Mouse (Mus musculus) duodenum, adult 2 months (tissue): Measurements from ENCODE around the gene Acin1. TPM values are rescaled to one million over a fixed set of nuclear protein-coding genes. Genes with fewer than 3 reads are reported as not detected.

ENCODE experiments used
- polyA plus RNA-seq: library from polyadenylated mRNA; depleted of rRNA; stranded (reverse); fragments of >200 nt; gene quantifications from 2 replicates; pipeline ENCODE4 v1.2.3, GENCODE M21; 2012; ENCODE audit warnings: low replicate concordance; rRNA removed

Acin1 gene
- 48.2 and 68.8 TPM in 2 replicates for polyA plus RNA-seq

GRCm38 (mm10) chr14:54686522-54687143 lies at the start of gene Acin1:
Acin1 (minus strand) TSS chr14:54686931.

GRCm38 (mm10) chr14:54712074-54712473 lies 25.3 kb upstream of the Acin1 start, which contains the start of gene Cebpe:
Cebpe (minus strand) TSS chr14:54712174.

GRCm38 (mm10) chr14:54698733-54699132 lies 12.0 kb upstream of the Acin1 start, which contains the start of gene Gm29776:
Gm29776 (minus strand) TSS chr14:54698833.

GRCm38 (mm10) chr14:54686063-54686521 lies 639 bp downstream of the Acin1 start, which contains the start of gene 1700123O20Rik:
1700123O20Rik (plus strand) TSS chr14:54686216.

GRCm38 (mm10) chr14:54641305-54641969 lies 45.3 kb downstream of the Acin1 start, which contains the start of gene Cdh24:
Cdh24 (minus strand) TSS chr14:54641364.

GRCm38 (mm10) chr14:54640946-54641304 lies 45.8 kb downstream of the Acin1 start, which contains the start of gene Gm17606:
Gm17606 (plus strand) TSS chr14:54640952.

GRCm38 (mm10) chr14:54621133-54621532 lies 65.6 kb downstream of the Acin1 start, which contains the start of gene Psmb11:
Psmb11 (plus strand) TSS chr14:54621433.

GRCm38 (mm10) chr14:54617897-54618365 lies 68.8 kb downstream of the Acin1 start, which contains the start of gene Psmb5:
Psmb5 (minus strand) TSS chr14:54618022.

GRCm38 (mm10) chr14:54605752-54606321 lies 80.9 kb downstream of the Acin1 start, which contains the start of gene 4931414P19Rik:
4931414P19Rik (minus strand) TSS chr14:54605993.

Other genes with a start within 250 kb of the Acin1 start
- gene Lrp10, start 222.8 kb downstream of the Acin1 start, polyA plus RNA-seq = 234 and 458 TPM in 2 replicates
- gene Rem2, start 210.8 kb downstream of the Acin1 start, polyA plus RNA-seq = 0.16 and 0.18 TPM in 2 replicates
- gene Prmt5, start 169.4 kb downstream of the Acin1 start, polyA plus RNA-seq = 8.3 and 21.4 TPM in 2 replicates
- 8.0 and 8.5 TPM in 2 replicates for gene Haus4, start 132.3 kb downstream of the Acin1 start, polyA plus RNA-seq
- gene Ajuba, start 109.4 kb downstream of the Acin1 start, polyA plus RNA-seq = 2.8 and 3.3 TPM in 2 replicates
- 4.0 and 6.6 TPM in 2 replicates for gene 4931414P19Rik, start 80.9 kb downstream of the Acin1 start, polyA plus RNA-seq
- 131 and 140 TPM in 2 replicates for gene Psmb5, start 68.9 kb downstream of the Acin1 start, polyA plus RNA-seq
- gene Psmb11, start 65.5 kb downstream of the Acin1 start, polyA plus RNA-seq = 0.02 TPM in 1 of 2 replicates, not detected in the other
- not detected in 2 replicates for gene Gm17606, start 46.0 kb downstream of the Acin1 start, polyA plus RNA-seq
- gene Cdh24, start 45.6 kb downstream of the Acin1 start, polyA plus RNA-seq = 5.7 and 7.8 TPM in 2 replicates
- gene 1700123O20Rik, start 715 bp downstream of the Acin1 start, polyA plus RNA-seq = 25.6 and 33.7 TPM in 2 replicates
- gene Gm29776, start 11.9 kb upstream of the Acin1 start, polyA plus RNA-seq = 0.04 and 0.23 TPM in 2 replicates
- gene Cebpe, start 25.2 kb upstream of the Acin1 start, polyA plus RNA-seq = 2.4 and 8.7 TPM in 2 replicates
- 45.5 and 192 TPM in 2 replicates for gene Slc7a8, start 95.0 kb upstream of the Acin1 start, polyA plus RNA-seq
- gene Rnf212b, start 127.2 kb upstream of the Acin1 start, polyA plus RNA-seq = not detected in 2 replicates
- gene Homez, start 184.0 kb upstream of the Acin1 start, polyA plus RNA-seq = 1.5 and 2.0 TPM in 2 replicates
- gene Ppp1r3e, start 190.6 kb upstream of the Acin1 start, polyA plus RNA-seq = 15.5 and 18.2 TPM in 2 replicates
- 31.3 and 48.5 TPM in 2 replicates for gene Bcl2l2, start 196.4 kb upstream of the Acin1 start, polyA plus RNA-seq
- 10.4 and 10.8 TPM in 2 replicates for gene Gm20521, start 196.5 kb upstream of the Acin1 start, polyA plus RNA-seq
- gene Pabpn1, start 205.6 kb upstream of the Acin1 start, polyA plus RNA-seq = 34.7 and 37.9 TPM in 2 replicates
- 16.9 and 36.0 TPM in 2 replicates for gene Slc22a17, start 226.2 kb upstream of the Acin1 start, polyA plus RNA-seq
- gene Efs, start 239.2 kb upstream of the Acin1 start, polyA plus RNA-seq = 4.4 and 8.0 TPM in 2 replicates
- gene Il25, start 245.8 kb upstream of the Acin1 start, polyA plus RNA-seq = 0.92 TPM in 1 of 2 replicates, not detected in the other
- gene Cmtm5, start 249.3 kb upstream of the Acin1 start, polyA plus RNA-seq = 0.79 and 1.8 TPM in 2 replicates